Mouse (Mus musculus) retina, adult 2 months (tissue): Measurements from ENCODE around the gene Olfr1090.

ENCODE experiments used
- DNase-seq: peaks from one replicate; pipeline ENCODE4 v3.0.0-alpha.2; 2012; ENCODE audit warnings: low read depth, low spot score

Gene Olfr1090

DNA sequence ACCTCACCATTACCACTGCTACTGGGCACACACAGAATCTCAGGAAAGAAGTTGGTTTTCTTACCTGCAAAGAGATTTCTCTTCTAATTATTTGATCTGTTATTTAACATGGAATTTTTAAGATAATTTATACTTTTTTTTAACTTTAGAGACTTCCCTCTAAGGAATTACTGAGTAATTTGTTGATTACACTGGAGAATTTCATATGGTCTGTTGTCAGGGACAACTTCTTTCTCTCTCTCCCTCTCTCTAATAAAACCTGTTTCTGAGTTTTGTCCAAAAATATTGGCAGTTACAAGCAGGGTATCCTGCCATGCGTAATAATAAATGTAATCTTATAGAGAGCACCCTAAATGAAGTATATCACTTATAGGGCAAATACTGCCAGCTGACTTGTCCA lies at the start of gene Olfr1090:
Gene Olfr1090, minus strand, starts transcription at position 101 of the 400 bp plus-strand sequence.
- no peak for DNase-seq

DNA sequence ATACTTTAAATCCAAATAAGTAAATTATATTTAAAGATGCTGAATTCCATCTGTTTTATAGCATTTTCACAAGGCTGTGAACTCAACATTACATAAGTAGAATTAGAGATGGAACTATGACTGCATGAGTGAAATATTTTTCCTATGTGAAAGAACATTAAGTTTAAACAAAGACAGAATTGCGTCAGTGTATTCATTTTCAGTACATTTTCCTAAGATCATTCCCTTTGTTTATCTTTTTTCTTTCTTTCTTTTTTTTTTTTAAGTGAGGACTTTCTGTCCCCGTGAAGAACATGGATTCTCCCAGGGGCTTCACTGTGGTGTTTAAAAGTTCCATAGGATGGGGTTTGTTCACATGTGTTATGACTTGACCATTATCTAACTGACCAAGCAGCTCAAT lies 23.4 kb upstream of the Olfr1090 start, which contains the start of gene Olfr1093:
Gene Olfr1093, plus strand, starts transcription at position 301 of the 400 bp plus-strand sequence.
- no peak for DNase-seq

GRCm38 (mm10) chr2:86761050-86761449 lies 2.3 kb upstream of the Olfr1090 start:
- no peak for DNase-seq

DNA sequence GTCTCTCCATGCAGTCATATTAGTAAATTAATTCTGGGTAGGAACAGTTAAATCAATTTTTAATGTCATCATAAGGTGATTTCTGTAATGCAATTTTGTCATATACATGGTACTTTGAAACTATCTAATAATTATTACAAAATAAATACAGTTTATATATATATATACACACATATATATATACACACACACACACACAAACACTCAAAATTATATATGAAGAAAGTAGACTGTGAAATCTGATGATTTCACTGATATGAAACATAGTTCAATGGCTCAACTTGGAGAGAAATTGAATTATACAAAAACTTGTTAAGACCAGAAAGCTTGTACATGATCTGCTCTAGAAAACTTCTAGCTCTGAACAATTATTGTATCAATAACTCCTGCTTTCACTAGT lies 25.2 kb downstream of the Olfr1090 start, which contains the start of gene Olfr1089:
Gene Olfr1089, minus strand, starts transcription at position 101 of the 400 bp plus-strand sequence.
- no peak for DNase-seq
